Mouse (Mus musculus): ENCODE data around the gene 2610507B11Rik.

DNA sequence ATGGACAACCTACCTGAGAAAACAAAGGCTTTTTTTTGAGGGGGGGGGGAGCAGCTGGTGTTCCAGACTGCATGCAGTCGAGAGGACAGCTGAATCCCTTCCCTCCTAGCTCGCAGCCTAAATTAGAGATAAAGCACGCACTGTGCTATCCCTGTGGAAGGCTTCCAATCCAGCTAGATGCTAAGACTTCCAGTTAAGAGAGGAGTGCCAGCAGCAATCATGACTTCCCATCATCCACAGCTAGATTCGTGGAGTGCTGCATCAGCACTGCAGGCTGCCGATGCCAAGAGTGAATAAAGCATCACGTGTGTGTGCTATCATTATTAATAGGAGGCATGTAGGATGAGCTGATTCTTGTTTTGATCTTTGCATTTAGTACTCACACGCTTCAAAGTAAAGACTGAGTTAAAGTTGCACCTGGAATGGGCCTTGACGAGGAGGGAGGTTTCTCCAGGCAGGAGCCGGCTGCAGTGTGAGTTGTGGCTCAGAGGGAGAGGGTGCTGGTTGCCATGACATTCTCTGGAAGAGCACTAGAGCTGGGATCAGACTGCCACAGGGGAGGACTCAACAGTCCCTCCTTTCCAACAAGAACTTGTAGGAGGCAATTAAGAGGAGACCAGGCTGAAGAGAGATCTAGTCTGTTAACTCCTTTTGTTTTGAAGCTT lies 21.2 kb upstream of the 2610507B11Rik start:
- no peak for TF ChIP-seq CTCF (IDR thresholded peaks at IDR 0.05; ENCODE audit: low read depth, low read length)
- no peak for TF ChIP-seq POLR2A (IDR thresholded peaks at IDR 0.05; ENCODE audit: insufficient read depth, low read length)

All from ES-Bruce4 (cell line).